Mouse (Mus musculus) MEL (cell line): ENCODE results near the gene Cldn1.

Source experiments
- CTCF ChIP-seq, 3 experiments: IDR thresholded peaks in 2 of 3; conservative IDR thresholded peaks in 1 of 3; 2 replicates each; pipeline ENCODE4 v1.5.1; 2011 to 2012; ENCODE audit warnings: low read length in 3 of 3, low read depth in 2 of 3, mild to moderate bottlenecking in 2 of 3, improper control_type of control experiment in 1 of 3, inconsistent platforms in 1 of 3, mixed read lengths in 1 of 3, moderate library complexity in 1 of 3; ENCODE audit not compliant: control insufficient read depth in 1 of 3, insufficient read depth in 1 of 3, poor library complexity in 1 of 3, severe bottlenecking in 1 of 3
- ELF1 ChIP-seq: IDR thresholded peaks from 2 replicates; pipeline ENCODE4 v1.6.1; 2014; ENCODE audit warnings: low read depth, mild to moderate bottlenecking, inconsistent platforms, low read length, improper control_type of control experiment, moderate library complexity
- EP300 ChIP-seq, 2 experiments: IDR thresholded peaks; 2 replicates each; pipeline ENCODE4 v1.6.1; 2011; ENCODE audit warnings: improper control_type of control experiment in 2 of 2, low read length in 2 of 2, low read depth in 1 of 2, mild to moderate bottlenecking in 1 of 2
- HCFC1 ChIP-seq: IDR thresholded peaks from 2 replicates; pipeline ENCODE4 v1.6.1; 2012; ENCODE audit warnings: low read depth, mild to moderate bottlenecking, inconsistent platforms, low read length, improper control_type of control experiment, moderate library complexity
- JUND ChIP-seq: IDR thresholded peaks from 2 replicates; pipeline ENCODE4 v1.6.1; 2011; ENCODE audit warnings: low read depth, mild to moderate bottlenecking, improper control_type of control experiment, low read length
- KAT2A ChIP-seq: conservative IDR thresholded peaks from 2 replicates; pipeline ENCODE4 v1.6.1; 2012; ENCODE audit warnings: low read depth, low read length, improper control_type of control experiment, inconsistent platforms
- NELFE ChIP-seq: IDR thresholded peaks from 2 replicates; pipeline ENCODE4 v1.6.1; 2011; ENCODE audit warnings: low read depth, low read length, improper control_type of control experiment
- POLR2A ChIP-seq, 2 experiments: IDR thresholded peaks; 2 replicates each; pipeline ENCODE4 v1.6.1; 2011 to 2012; ENCODE audit warnings: low read length in 2 of 2, mild to moderate bottlenecking in 2 of 2, control low read depth in 1 of 2, improper control_type of control experiment in 1 of 2, low read depth in 1 of 2, moderate library complexity in 1 of 2; ENCODE audit not compliant: control insufficient read depth in 1 of 2, insufficient read depth in 1 of 2, poor library complexity in 1 of 2
- POLR2AphosphoS2 ChIP-seq: IDR thresholded peaks from 2 replicates; pipeline ENCODE4 v1.6.1; 2011; ENCODE audit warnings: low read length, improper control_type of control experiment
- RCOR1 ChIP-seq: IDR thresholded peaks from 2 replicates; pipeline ENCODE4 v1.6.1; 2012; ENCODE audit warnings: low read depth, mild to moderate bottlenecking, inconsistent platforms, low read length, improper control_type of control experiment
- TCF12 ChIP-seq: IDR thresholded peaks from 2 replicates; pipeline ENCODE4 v1.6.1; 2014; ENCODE audit warnings: low read depth, mild to moderate bottlenecking, inconsistent platforms, low read length, improper control_type of control experiment, moderate library complexity
- USF2 ChIP-seq, 2 experiments: IDR thresholded peaks; 2 replicates each; pipeline ENCODE4 v1.6.1; 2011 to 2012; ENCODE audit warnings: improper control_type of control experiment in 2 of 2, low read length in 2 of 2, borderline replicate concordance in 1 of 2, inconsistent platforms in 1 of 2, low read depth in 1 of 2, mild to moderate bottlenecking in 1 of 2; ENCODE audit not compliant: insufficient read depth in 1 of 2

- TF ChIP-seq RCOR1 (no peak), CTCF (IDR thresholded peaks at IDR 0.05 in 2 of 3, conservative IDR thresholded peaks at IDR 0.05 in 1 of 3; ENCODE audit: control insufficient read depth in 1 of 3, insufficient read depth in 1 of 3, low read depth in 2 of 3, low read length in 3 of 3, poor library complexity in 1 of 3, severe bottlenecking in 1 of 3) (no peak), HCFC1 (no peak), EP300 (IDR thresholded peaks at IDR 0.05; ENCODE audit: low read depth in 1 of 2, low read length in 2 of 2) (no peak), POLR2A (IDR thresholded peaks at IDR 0.05; ENCODE audit: control insufficient read depth in 1 of 2, insufficient read depth in 1 of 2, low read depth in 1 of 2, low read length in 2 of 2, poor library complexity in 1 of 2) (no peak), KAT2A (no peak), ELF1 (no peak), NELFE (no peak), JUND (no peak), USF2 (IDR thresholded peaks at IDR 0.05; ENCODE audit: borderline replicate concordance in 1 of 2, insufficient read depth in 1 of 2, low read depth in 1 of 2, low read length in 2 of 2) (no peak), POLR2AphosphoS2 (no peak), TCF12 (no peak)
Measured at GRCm38 (mm10) chr16:26390936-26391335, 19.3 kb upstream of the Cldn1 start.
